In genomic region chrX:153142656-153143055, GRCm38 (mm10) we compare ENCODE assay signal across 23 mouse cellular contexts. TPM values are rescaled to one million over a fixed set of nuclear protein-coding genes. Genes with fewer than 3 reads are reported as not detected.
"Had no signal": no experiment of that assay in that cellular context is flagged by ENCODE, and none has a peak within 500 bp of the region (broad histone marks: within the 10 kb centered on the region; RNA-seq: fewer than 3 reads in every experiment).

No protein-coding gene starts in this region.

- H3K27ac ChIP-seq: left cerebral cortex, adult 2 months; limb, embryonic 12.5 days; limb, embryonic 15.5 days; liver, embryonic 14.5 days; macrophage; midbrain, embryonic 12.5 days; stomach, postnatal 0 days had no signal

- H3K9me3 ChIP-seq: limb, embryonic 12.5 days; limb, embryonic 15.5 days; midbrain, embryonic 12.5 days had no signal

- H3K4me1 ChIP-seq: limb, embryonic 12.5 days; limb, embryonic 15.5 days; midbrain, embryonic 12.5 days had no signal

- H3K4me2 ChIP-seq: limb, embryonic 12.5 days; limb, embryonic 15.5 days; liver, embryonic 11.5 days; lung, embryonic 14.5 days; midbrain, embryonic 12.5 days had no signal

- H3K9ac ChIP-seq: limb, embryonic 12.5 days; limb, embryonic 15.5 days; liver, embryonic 14.5 days; liver, postnatal 0 days; lung, embryonic 14.5 days; midbrain, embryonic 12.5 days had no signal

- DNase-seq: kidney, adult 18-20 months; kidney, adult 9 months; kidney, postnatal 14 days; kidney, postnatal 4 days; layer of hippocampus, postnatal 36 days; liver, postnatal 0 days; lung, embryonic 14.5 days; right cerebral cortex, postnatal 14 days; right cerebral cortex, postnatal 4 days; thymus, adult 18-20 months; thymus, postnatal 36 days had no signal

- H3K36me3 ChIP-seq: limb, embryonic 12.5 days; limb, embryonic 15.5 days; midbrain, embryonic 12.5 days had no signal

- ATAC-seq: liver, postnatal 0 days; lung, postnatal 0 days; midbrain, embryonic 16.5 days had no signal

- H3K4me3 ChIP-seq: left cerebral cortex, adult 2 months; limb, embryonic 12.5 days; limb, embryonic 15.5 days; midbrain, embryonic 12.5 days had no signal

RNA-seq across cellular contexts. Expression of gene Foxr2, which starts 24.1 kb away (rescaled TPM):
- total RNA-seq: megakaryocyte, adult 5-6 weeks had no signal
- polyA plus RNA-seq: limb, embryonic 12.5 days; limb, embryonic 15.5 days; liver, embryonic 11.5 days; liver, embryonic 14.5 days; liver, postnatal 0 days; lung, postnatal 0 days; macrophage; stomach, embryonic 14.5 days; stomach, postnatal 0 days had no signal
